Mouse (Mus musculus): Measurements from ENCODE around the gene Anp32b. TPM values are rescaled to one million over a fixed set of nuclear protein-coding genes. Genes with fewer than 3 reads are reported as not detected.

Gene Anp32b
- total RNA-seq, 4 experiments from 2014 or later, result 52.4 to 66.0 (median 59.8) TPM

- no peak for DNase-seq (ENCODE audit: low spot score in 2 of 2)
Measured at GRCm38 (mm10) chr4:46502606-46503502, 52.2 kb downstream of the Anp32b start.

DNA sequence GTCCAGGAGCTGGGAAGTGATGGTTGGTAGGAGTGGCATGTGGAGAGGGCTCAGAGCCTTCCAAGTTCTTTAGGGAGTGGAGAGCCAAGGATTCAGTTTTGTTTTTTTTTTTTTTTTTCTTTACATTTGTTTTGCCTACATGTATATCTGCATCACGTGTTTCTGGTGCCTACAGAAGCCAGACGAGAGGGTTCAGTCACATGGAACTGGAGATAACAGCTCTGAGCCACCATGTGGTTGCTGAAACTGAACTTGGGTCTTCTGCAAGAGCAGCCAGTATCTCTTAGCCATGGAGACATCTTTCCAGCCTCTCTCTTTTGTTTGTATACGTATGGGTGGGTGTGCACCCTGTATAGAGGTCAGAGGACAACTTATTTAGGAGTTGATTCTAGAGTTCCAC is 53.2 kb downstream of the Anp32b start:
- DNase-seq (ENCODE audit: low spot score in 2 of 2), result no peak

DNA sequence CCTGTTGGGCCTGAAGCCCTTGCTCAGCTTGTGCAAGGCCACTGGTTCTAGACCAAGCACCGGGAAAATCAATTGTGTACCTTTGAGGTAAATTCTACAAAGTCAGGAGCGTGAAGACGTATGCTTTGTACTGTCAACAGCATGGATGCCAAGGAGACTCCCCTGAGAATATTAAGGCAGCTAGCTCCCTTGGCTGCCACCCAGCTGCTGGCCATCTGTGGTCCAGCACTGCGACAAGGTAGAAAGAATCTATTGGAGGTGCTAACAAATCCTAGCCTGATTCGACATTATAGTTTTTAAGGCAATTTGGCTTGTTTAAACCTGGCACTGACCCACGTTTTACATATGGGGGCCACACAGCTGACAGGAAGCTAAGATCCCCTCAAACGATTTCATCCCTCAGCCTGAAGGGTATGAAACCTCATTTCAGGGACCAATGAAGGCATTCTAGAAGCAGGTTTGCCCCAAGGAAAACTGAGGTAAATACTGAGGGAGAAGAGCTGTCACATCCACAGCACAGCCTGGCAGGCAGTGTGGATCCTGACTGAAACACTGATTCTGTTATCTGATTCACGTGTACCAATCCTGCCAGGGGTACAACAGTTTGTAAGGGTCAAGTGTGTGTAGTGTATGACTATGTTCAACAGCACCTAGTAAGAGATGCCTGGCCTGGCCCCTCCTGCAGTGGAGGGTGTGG is 54.8 kb downstream of the Anp32b start:
- no peak for DNase-seq (ENCODE audit: low spot score in 2 of 2)

- DNase-seq (ENCODE audit: low spot score in 2 of 2), result peak; percentile 92 to 94
Measured at GRCm38 (mm10) chr4:46506801-46507610, 56.3 kb downstream of the Anp32b start.

DNA sequence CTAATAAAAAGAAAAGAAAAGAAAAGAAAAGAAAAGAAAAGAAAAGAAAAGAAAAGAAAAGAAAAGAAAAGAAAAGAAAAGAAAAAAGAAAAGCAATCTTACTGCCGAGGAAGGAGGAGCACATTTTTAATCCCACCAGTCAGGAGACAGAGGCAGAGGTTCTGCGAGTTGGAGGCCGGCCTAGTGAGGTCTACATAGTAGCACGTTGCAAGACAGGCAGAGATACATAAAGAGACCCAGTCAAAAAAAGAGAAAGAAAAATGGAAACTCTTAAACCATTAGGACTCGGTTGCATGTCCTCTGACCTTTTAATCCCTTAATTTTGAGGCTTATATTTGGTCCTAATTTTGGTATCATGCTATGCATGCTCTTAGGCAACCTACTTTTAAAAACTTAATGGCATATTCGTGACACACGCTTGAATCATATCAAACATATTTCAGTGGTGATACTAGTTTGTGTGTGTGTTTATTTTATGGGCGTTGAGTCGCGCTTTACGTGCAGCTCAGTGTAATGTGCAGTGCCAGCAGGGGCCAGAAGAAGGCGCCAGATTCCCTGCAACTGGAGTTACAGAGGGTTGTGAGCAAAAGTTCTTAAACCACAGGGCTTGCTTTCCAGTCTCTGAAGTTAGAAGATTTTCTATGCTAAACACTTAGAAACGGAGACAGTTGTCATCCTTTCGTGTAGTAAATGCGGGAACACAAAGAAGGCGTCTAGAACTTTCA is 57.2 kb downstream of the Anp32b start:
- DNase-seq (ENCODE audit: low spot score in 2 of 2), result peak in 1 of 2 experiments; percentile 67

DNA sequence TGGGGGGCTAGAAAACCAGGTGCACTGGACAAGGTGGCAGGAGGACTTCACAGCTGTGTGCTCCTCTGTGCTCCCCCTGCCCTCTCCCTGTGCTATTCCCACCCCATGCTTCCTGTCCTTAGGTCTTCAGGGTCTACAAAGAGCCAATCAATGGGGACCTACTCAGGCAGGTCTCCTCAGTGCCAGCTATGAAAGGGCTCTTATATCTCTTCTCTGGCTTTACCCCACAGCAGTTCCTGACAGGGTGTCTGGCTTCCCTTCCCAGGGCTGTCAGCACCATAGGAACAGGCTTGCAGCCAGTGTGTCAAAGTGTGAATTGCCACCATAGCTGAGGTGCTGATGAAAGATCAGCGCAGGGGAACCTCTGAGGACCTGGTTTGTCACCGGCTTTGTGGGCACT is 69.8 kb downstream of the Anp32b start:
- no peak for DNase-seq (ENCODE audit: low spot score in 2 of 2)

- DNase-seq (ENCODE audit: low spot score in 2 of 2), result no peak
Measured at GRCm38 (mm10) chr4:46521457-46521856, 70.8 kb downstream of the Anp32b start.

Other genes starting within 250 kb of the Anp32b start
- not detected for gene Foxe1, start 107.3 kb upstream of the Anp32b start, total RNA-seq (2022)
- 1 to 10 TPM; 4.8 to 6.9 (median 5.6) TPM for gene Trmo, start 61.5 kb upstream of the Anp32b start, total RNA-seq (2022)
- gene Hemgn, start 37.4 kb upstream of the Anp32b start, total RNA-seq (2022), result not detected
- gene Nans, start 38.3 kb downstream of the Anp32b start, total RNA-seq (2022), result 10 to 100 TPM; 15.5 to 19.7 (median 16.6) TPM
- 1 to 10 TPM in 3 of 4 experiments, under 1 TPM in 1; 0.89 to 2.3 (median 1.8) TPM for gene Trim14, start 85.2 kb downstream of the Anp32b start, total RNA-seq (2022)
- gene Coro2a, start 151.3 kb downstream of the Anp32b start, total RNA-seq (2022), result 10 to 100 TPM; 15.7 to 19.5 (median 17.8) TPM
- 1 to 10 TPM; 2.8 to 4.2 (median 3.0) TPM for gene Tbc1d2, start 199.3 kb downstream of the Anp32b start, total RNA-seq (2022)